Mouse (Mus musculus) heart, adult 2 months (tissue): ENCODE results near the gene Ube2cbp. TPM values are rescaled to one million over a fixed set of nuclear protein-coding genes. Genes with fewer than 3 reads are reported as not detected.

Experiments used
- DNase-seq, 2 experiments: peaks; one replicate each; pipeline ENCODE4 v3.0.0; 2021
- H3K27ac ChIP-seq: fragments of 200-600 bp; 2 replicates; pipeline ENCODE4 v1.8.1; 2022
- H3K27me3 ChIP-seq: fragments of 200-500 bp; 2 replicates; pipeline ENCODE4 v1.6.1; 2012; ENCODE audit warnings: mild to moderate bottlenecking, low read length, inconsistent platforms, mixed read lengths; ENCODE audit not compliant: control insufficient read depth, insufficient read depth
- H3K36me3 ChIP-seq: fragments of 200-500 bp; 2 replicates; pipeline ENCODE4 v1.6.1; 2012; ENCODE audit warnings: low read length, inconsistent platforms; ENCODE audit not compliant: control insufficient read depth, insufficient read depth
- H3K4me1 ChIP-seq: fragments of 200-500 bp; 2 replicates; pipeline ENCODE4 v1.6.1; 2011; ENCODE audit warnings: low read length; ENCODE audit not compliant: control insufficient read depth, insufficient read depth
- H3K4me3 ChIP-seq: fragments of 200-600 bp; 2 replicates; pipeline ENCODE4 v1.8.1; 2022
- H3K79me2 ChIP-seq: fragments of 200-500 bp; replicated peaks from 2 replicates; pipeline ENCODE4 v1.6.1; 2012; ENCODE audit warnings: mild to moderate bottlenecking, inconsistent platforms, low read length, moderate library complexity, mixed read lengths; ENCODE audit not compliant: control insufficient read depth, insufficient read depth
- H3K9ac ChIP-seq: fragments of 200-500 bp; 2 replicates; pipeline ENCODE4 v1.6.1; 2012; ENCODE audit warnings: low read depth, mild to moderate bottlenecking, control low read depth, inconsistent platforms, low read length, mixed read lengths
- CTCF ChIP-seq: fragments of 200-600 bp; IDR thresholded peaks from 2 replicates; pipeline ENCODE4 v1.8.1; 2022; ENCODE audit warnings: antibody characterized with exemption, mild to moderate bottlenecking, moderate library complexity
- EP300 ChIP-seq: fragments of 200-500 bp; IDR thresholded peaks from 2 replicates; pipeline ENCODE4 v1.6.1; 2011; ENCODE audit warnings: low read depth, low read length, control low read depth; ENCODE audit not compliant: insufficient read depth
- POLR2A ChIP-seq: fragments of 200-500 bp; IDR thresholded peaks from 2 replicates; pipeline ENCODE4 v1.6.1; 2011; ENCODE audit warnings: mild to moderate bottlenecking, low read depth, low read length, control low read depth; ENCODE audit not compliant: insufficient read depth
- WGBS: fragments of 180-500 bp; shearing (Covaris S2); methylation state at CpG from one replicate; pipeline ENCODE4 v1.1.7; 2018; 5-methylcytosine and 5-hydroxymethylcytosine counted together
- intact Hi-C: fragments of 180-260 bp; cut with DNase I; formaldehyde crosslinking; loops from one replicate; pipeline ENCODE4 v1.15.1; 2025
- long read RNA-seq: library from polyadenylated mRNA; stranded (forward); transcript quantifications from one replicate; pipeline ENCODE4 v2.0.0, GENCODE M21; 2021
- polyA plus RNA-seq: library from polyadenylated mRNA; depleted of rRNA; stranded (reverse); fragments of >200 nt; gene quantifications from 2 replicates; pipeline ENCODE4 v1.2.3, GENCODE M21; 2012; rRNA removed
- total RNA-seq, 2 experiments: library from RNA; stranded (reverse); gene quantifications; 2 replicates each; pipeline ENCODE4 v1.2.3; 2021

The Ube2cbp gene
- 1 to 10 TPM in 1 of 2 experiments, under 1 TPM in 1; 0.84 to 1.5 TPM for total RNA-seq
- polyA plus RNA-seq, result 0.64 and 1.1 TPM in 2 replicates
- long read RNA-seq, partial matches to known transcripts, result 0 of 1 reads
- long read RNA-seq, other reads (novel, unspliced or antisense), result 0 of 1 reads

GRCm38 (mm10) chr9:86464151-86465105 is at the start of gene Ube2cbp:
Gene Ube2cbp, minus strand, starts transcription at chr9:86464950.
- DNase-seq, result peak; percentile 92
- no peaks in the 10 kb centered on the region for H3K27me3 ChIP-seq
- 2% methylated on average over 70 of the region's 70 CpGs for WGBS

GRCm38 (mm10) chr9:86514390-86514789 is 49.6 kb upstream of the Ube2cbp start:
- H3K36me3 ChIP-seq, result peaks cover 2% of the 10 kb centered on the region
- no peak overlapping the region for H3K4me3 ChIP-seq
- WGBS, result 71% methylated on average over 3 of the region's 3 CpGs

More at GRCm38 (mm10) chr9:86464151-86465105, at the start of gene Ube2cbp:
- peaks cover 2% of the 10 kb centered on the region; the same call in 1 of the 2 replicates for H3K36me3 ChIP-seq
- H3K4me3 ChIP-seq, result peak within 1 kb of the TSS; percentile 83
- peak within 1 kb of the TSS; percentile 83 for H3K27ac ChIP-seq
- H3K79me2 ChIP-seq, result no peaks in the 10 kb centered on the region; the same call in 1 of the 2 replicates
- TF ChIP-seq CTCF (no peak), EP300 (no peak), POLR2A (no peak)
- H3K4me1 ChIP-seq, result no peaks in the 10 kb centered on the region
- H3K9ac ChIP-seq, result peak within 1 kb of the TSS; percentile 75
- intact Hi-C loops, result no loop called here

GRCm38 (mm10) chr9:86513733-86514132 is 49.0 kb upstream of the Ube2cbp start:
- no peaks in the 10 kb centered on the region for H3K79me2 ChIP-seq
- H3K27me3 ChIP-seq, result no peaks in the 10 kb centered on the region
- intact Hi-C loops, result no loop called here
- no peak overlapping the region for H3K9ac ChIP-seq
- no peaks in the 10 kb centered on the region for H3K4me1 ChIP-seq
- no peak overlapping the region for H3K4me3 ChIP-seq
- no peak overlapping the region for H3K27ac ChIP-seq
- peak in 1 of 2 experiments; percentile 19 for DNase-seq
- no peak for TF ChIP-seq POLR2A
- TF ChIP-seq EP300, result no peak
- no peak for TF ChIP-seq CTCF
- WGBS, result 73% methylated on average over 5 of the region's 5 CpGs
- H3K36me3 ChIP-seq, result peaks cover 2% of the 10 kb centered on the region

More at GRCm38 (mm10) chr9:86514390-86514789, 49.6 kb upstream of the Ube2cbp start:
- intact Hi-C loops, result no loop called here
- TF ChIP-seq CTCF (no peak), POLR2A (no peak), EP300 (no peak)
- Histone ChIP-seq H3K4me1 (no peaks in the 10 kb centered on the region), H3K27me3 (no peaks in the 10 kb centered on the region), H3K27ac (no peak overlapping the region), H3K79me2 (no peaks in the 10 kb centered on the region), H3K9ac (no peak overlapping the region)
- DNase-seq, result no peak

GRCm38 (mm10) chr9:86507437-86507836 is 42.7 kb upstream of the Ube2cbp start:
- TF ChIP-seq EP300 (no peak), POLR2A (no peak), CTCF (no peak)

GRCm38 (mm10) chr9:86499083-86499482 is 34.3 kb upstream of the Ube2cbp start:
- H3K79me2 ChIP-seq, result no peaks in the 10 kb centered on the region
- DNase-seq, result no peak
- no peaks in the 10 kb centered on the region for H3K27me3 ChIP-seq
- H3K36me3 ChIP-seq, result no peaks in the 10 kb centered on the region
- no peak overlapping the region for H3K9ac ChIP-seq
- H3K27ac ChIP-seq, result no peak overlapping the region
- TF ChIP-seq EP300, result no peak
- no peak for TF ChIP-seq CTCF
- TF ChIP-seq POLR2A, result no peak
- WGBS, result 95% methylated on average over 3 of the region's 3 CpGs
- no peak overlapping the region for H3K4me3 ChIP-seq
- no peaks in the 10 kb centered on the region for H3K4me1 ChIP-seq
- intact Hi-C loops, result no loop called here

More at GRCm38 (mm10) chr9:86507437-86507836, 42.7 kb upstream of the Ube2cbp start:
- Histone ChIP-seq H3K4me1 (no peaks in the 10 kb centered on the region), H3K79me2 (no peaks in the 10 kb centered on the region), H3K36me3 (0 out of 2 replicates have a peak, but pooled peaks cover 2% of the 10 kb centered on the region), H3K4me3 (no peak overlapping the region), H3K27me3 (no peaks in the 10 kb centered on the region), H3K27ac (no peak overlapping the region), H3K9ac (no peak overlapping the region)
- 78% methylated on average over 4 of the region's 4 CpGs for WGBS
- no peak for DNase-seq
- intact Hi-C loops, result no loop called here

GRCm38 (mm10) chr9:86496261-86496660 is 31.5 kb upstream of the Ube2cbp start:
- no peak overlapping the region for H3K27ac ChIP-seq
- DNase-seq, result no peak
- H3K9ac ChIP-seq, result no peak overlapping the region
- intact Hi-C loops, result no loop called here
- no peaks in the 10 kb centered on the region for H3K79me2 ChIP-seq
- 93% methylated on average over 4 of the region's 4 CpGs for WGBS
- no peaks in the 10 kb centered on the region for H3K27me3 ChIP-seq
- no peak for TF ChIP-seq EP300
- no peak for TF ChIP-seq CTCF
- no peak for TF ChIP-seq POLR2A
- H3K36me3 ChIP-seq, result no peaks in the 10 kb centered on the region
- no peak overlapping the region for H3K4me3 ChIP-seq
- H3K4me1 ChIP-seq, result no peaks in the 10 kb centered on the region
